Mouse (Mus musculus) inflammation-experienced regulatory T-cells, adult 6 months (primary cell): ENCODE results near the gene Rps11. TPM values are rescaled to one million over a fixed set of nuclear protein-coding genes. Genes with fewer than 3 reads are reported as not detected.
A peak's percentile ranks its signal among the peaks of the same experiment; 100 is the strongest.

Experiments used
- ATAC-seq: one replicate; pipeline ENCODE4 v1.8.0; 2017
- polyA plus RNA-seq, 3 experiments: library from polyadenylated mRNA; unstranded; fragments of 100-300 nt; shearing (Covaris generic); gene quantifications; one replicate each; pipeline ENCODE4 v1.2.1; 2017

Rps11 gene
- polyA plus RNA-seq, 3 experiments from 2014 or later, result 3,557 to 4,924 (median 4,468) TPM

DNA sequence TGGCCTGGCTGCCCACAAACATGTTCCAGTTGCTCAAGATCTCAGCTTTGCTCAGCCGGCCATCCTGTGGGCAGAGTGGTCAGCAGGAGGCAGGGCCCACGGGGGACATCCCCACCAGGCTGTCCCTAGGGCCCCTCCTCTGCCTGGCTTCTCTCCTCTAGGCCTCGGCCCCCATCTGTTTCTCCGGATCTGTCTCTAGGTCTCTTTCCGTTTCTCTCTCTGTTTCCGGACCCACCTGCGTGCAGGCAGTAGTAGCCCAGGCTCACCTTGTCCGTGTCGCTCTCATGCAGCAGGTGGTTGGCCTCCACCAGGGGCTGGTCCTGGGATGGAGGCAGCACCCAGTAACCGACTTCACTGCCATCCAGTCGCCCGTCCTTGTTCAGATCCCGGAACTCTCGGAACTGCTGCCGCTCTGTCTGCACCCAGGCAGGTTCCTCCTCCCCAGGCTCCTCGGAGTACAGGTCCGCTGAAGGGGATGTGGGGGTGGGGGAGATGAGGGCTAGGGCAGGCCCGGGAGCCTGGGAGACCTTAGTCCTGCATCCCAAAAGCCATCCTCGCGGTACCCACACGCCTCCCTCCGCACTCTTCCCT, 40.8 kb downstream of the Rps11 start:
- peak; percentile 36 for ATAC-seq

DNA sequence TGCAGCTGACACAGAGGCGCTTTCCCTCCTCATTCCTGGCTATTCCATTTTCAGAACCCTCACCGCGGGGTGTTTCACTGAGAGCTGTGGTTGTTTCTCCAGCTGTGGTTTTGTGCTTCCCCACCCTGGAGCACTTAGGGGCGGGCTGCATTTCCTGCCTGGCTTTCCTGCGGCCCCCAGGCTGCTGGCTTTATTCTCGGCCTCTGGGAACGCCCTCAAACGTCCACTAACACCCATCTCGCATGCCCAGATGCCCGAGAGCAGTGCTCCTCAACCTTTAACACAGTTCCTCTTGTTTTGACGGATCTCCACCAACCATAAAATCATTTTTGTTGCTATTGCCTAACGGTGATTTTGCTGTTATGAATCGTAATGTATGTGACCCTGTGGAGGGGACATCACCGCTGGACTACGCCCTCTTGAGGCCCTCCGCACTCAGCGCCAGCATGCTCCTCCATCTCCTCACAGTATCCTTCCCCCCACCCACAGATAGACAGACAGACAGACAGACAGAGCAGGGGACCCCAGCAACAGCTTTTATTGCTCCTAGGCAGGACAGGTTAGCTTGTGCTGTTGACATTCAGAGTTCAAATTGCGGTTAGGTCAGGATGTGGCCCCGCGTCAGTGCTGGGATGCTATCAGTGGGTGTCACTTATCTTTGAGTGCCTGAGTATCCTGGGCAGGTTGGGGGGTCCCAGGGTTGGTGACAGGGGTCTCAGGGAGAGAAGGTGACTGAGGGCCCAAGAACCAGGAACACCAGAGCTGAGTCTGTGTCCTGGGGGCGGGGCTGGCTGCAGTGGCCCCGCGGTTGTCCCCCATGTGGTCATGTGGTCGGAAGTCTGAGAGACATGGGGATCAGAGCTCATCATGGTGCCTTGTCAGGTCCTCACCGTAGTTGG, 41.6 kb downstream of the Rps11 start:
- ATAC-seq, result peak; percentile 76

DNA sequence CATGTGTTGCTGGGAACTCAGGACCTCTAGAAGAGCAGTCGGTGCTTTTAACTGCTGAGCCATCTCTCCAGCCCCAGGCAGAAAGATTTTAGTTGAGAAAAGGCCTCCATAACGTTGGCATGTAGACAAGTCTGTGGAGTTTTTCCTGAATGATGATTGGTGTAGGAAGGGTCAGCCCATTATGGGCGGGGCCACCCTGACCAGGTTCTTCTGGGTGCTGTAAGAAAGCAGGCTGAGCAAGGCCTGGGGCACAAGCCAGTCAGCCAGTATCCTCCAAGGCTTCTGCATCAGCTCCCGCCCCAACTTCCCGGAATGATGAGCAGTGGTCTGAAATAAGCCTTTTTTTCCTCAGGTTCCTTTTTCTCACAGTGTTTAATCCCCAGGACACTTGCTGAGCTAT, 43.2 kb downstream of the Rps11 start:
- ATAC-seq, result no peak

DNA sequence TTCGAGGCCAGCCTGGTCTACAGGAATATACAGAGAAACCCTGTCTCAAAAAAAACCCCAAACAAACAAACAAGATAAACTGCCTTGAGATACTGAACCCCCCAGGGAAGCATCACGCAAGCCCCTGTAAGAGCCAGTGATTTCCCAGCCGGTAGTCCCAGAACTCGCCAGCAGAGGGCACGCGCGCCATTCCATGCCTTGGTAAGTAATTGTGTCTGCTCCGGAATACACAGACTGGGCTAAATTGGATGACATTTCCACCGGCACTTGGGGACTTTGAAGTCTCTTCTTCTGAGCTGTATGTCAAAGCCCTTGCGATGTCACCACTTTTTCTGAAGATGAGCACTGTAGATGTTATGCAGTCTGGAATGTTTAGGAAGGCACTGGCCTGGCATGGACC, 44.4 kb downstream of the Rps11 start:
- ATAC-seq, result peak; percentile 48

DNA sequence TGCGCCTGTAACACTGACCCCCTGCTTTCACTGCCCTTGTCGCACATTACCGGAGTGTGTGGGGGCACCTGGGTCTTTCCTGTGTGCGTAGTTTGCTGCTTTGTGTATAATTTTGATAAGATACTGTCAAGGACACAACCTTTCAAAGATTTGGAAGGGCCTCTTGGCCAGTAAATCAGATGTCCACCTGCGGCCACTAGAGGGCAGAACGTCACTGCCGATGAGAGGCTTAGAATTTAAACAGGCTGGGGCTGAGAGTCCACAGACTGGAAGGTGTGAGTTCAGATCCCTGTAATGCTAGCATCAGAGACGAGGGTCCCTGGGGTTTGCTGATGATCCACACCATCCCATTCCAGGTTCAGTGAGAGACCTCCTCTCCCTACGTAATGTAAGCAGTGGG, 45.7 kb downstream of the Rps11 start:
- ATAC-seq, result no peak

DNA sequence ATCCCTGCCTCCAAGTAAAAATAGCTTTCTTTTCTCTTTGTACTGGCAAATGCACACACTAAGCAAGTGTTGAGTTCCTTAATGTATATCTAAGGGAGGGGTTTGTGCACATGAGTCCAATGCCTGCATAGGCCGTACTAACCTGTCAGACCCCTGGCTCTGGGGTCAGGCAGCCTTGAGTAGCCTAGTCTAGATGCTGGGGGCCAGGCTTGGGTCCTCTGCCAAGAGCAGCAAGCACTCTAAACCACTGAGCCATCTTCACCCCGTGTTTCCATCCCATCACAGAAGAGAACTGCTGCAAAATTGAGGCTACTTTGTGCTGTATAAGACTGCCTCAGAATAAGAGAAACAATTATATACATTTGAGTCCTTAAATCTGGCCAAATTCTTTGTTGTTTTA, 46.4 kb downstream of the Rps11 start:
- ATAC-seq, result no peak

DNA sequence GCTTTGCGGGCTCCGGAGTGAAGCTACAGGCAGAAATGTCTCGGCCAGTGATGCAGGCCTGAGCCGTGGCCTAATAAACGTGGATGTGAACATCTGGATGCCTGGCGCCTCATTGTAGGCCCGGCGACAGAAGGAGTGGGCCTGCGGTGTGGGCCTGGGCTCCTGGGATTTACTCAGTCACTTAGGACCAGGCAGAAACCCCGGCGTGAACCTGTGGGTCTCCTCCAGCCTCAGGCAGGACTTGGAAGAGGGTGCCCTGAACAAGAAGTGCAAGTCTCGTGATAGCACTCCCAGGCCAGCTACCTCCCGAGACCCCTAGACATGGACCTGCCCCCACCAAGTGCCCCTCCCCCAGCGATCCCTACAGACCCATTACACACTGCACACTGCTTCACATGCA, 46.9 kb downstream of the Rps11 start:
- ATAC-seq, result no peak

DNA sequence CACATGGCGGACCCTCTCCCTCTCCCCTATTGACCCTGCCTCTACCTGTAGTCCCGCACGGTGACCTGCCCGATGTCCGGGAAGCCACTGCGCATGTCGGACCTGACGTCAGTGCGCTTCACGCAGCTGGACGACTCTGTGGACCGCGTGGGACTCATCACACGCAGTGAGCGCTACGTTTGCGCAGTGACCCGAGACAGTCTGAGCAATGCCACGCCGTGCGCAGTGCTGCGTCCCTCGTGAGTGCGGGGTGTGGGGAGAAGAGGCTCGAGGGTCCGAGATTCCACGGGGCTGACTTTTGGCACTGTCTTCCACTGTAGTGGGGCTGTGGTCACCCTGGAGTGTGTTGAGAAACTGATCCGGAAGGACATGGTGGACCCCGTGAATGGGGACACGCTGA, 47.7 kb downstream of the Rps11 start:
- no peak for ATAC-seq

DNA sequence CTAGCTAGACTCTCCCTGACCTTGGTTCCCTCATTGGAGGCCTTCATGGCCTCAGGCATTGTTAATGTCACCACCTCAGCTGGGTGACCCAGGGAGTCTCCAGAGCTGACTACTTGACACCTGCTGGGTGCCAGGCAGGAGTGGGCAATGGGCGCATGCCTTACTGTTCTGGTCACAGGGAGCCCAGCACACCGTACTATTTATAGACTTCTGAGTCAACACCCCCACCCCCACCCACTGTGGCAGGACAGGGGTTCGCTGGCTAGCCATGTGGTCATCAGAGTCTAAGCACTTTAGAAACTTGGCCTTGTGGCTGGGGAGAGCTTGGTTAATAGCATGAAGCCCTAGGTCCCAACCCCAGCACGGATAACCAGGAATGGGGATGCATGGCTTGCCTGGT, 48.8 kb downstream of the Rps11 start:
- ATAC-seq, result no peak

DNA sequence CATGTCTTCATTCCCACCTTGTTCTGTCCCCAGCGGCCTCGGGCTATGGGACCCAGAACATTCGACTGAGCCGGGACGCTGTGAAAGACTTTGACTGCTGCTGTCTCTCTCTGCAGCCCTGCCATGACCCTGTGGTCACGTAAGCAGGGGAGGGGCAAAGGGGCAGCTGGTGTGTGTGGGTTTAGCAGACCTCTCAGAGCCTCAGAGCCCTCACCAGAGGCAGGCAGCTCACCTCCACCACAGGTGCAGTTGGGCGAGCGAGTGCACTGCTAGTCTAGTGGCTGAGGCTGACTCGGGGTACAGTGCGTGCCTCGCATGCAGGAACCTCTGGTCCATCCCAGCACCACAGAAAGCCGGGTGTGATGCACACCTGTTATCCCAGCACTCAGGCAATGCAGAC, 50.3 kb downstream of the Rps11 start:
- ATAC-seq, result no peak

DNA sequence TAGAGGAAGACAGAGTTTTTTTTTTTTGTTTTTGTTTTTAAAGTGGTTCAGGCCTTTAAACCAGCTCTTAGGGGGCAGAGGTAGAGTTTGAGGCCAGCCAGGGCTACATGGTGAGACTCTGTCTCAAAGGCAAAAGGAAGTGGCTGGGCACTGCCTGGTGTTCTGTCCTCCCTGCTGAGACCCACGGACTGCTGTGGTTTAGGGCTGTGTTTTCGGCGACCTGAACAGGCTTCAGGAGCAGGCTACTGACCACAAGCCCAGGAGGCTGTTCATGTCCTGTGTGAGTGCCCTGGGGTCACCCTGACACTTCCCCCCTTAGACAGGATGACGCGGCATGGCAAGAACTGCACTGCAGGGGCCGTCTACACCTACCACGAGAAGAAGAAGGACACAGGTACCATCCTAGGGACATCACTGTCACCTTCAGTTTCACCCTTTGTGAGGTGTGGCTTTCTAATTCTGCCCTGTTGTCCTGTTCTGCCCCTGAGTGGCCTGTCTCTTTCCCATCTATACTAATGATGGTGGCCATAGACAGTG, 51.0 kb downstream of the Rps11 start:
- no peak for ATAC-seq

Other genes starting within 250 kb of the Rps11 start
- gene Med25, start 231.7 kb downstream of the Rps11 start, polyA plus RNA-seq, result 10 to 100 TPM in 2 of 3 experiments, 1 to 10 TPM in 1; 7.1 to 14.1 (median 11.1) TPM
- gene Fuz, start 228.4 kb downstream of the Rps11 start, polyA plus RNA-seq, result 10 to 100 TPM in 2 of 3 experiments, 1 to 10 TPM in 1; 8.0 to 15.3 (median 11.0) TPM
- gene Ap2a1, start 194.9 kb downstream of the Rps11 start, polyA plus RNA-seq, result 10 to 100 TPM in 1 of 3 experiments, 1 to 10 TPM in 2; 6.1 to 12.1 (median 7.1) TPM
- gene Tsks, start 181.2 kb downstream of the Rps11 start, polyA plus RNA-seq, result not detected
- 1 to 10 TPM in 2 of 3 experiments, under 1 TPM in 1; 0.23 to 1.9 (median 1.5) TPM for gene Cpt1c, start 149.6 kb downstream of the Rps11 start, polyA plus RNA-seq
- 10 to 100 TPM; 37.3 to 84.6 (median 70.6) TPM for gene Prmt1, start 137.9 kb downstream of the Rps11 start, polyA plus RNA-seq
- gene Irf3, start 126.8 kb downstream of the Rps11 start, polyA plus RNA-seq, result 100 to 1,000 TPM in 2 of 3 experiments, 10 to 100 TPM in 1; 83.6 to 119 (median 115) TPM
- gene Bcl2l12, start 125.7 kb downstream of the Rps11 start, polyA plus RNA-seq, result 10 to 100 TPM; 21.0 to 29.3 (median 26.6) TPM
- gene Scaf1, start 108.1 kb downstream of the Rps11 start, polyA plus RNA-seq, result 1 to 10 TPM; 7.4 to 8.9 (median 8.7) TPM
- 1 to 10 TPM; 3.2 to 6.5 (median 5.1) TPM for gene Rras, start 106.5 kb downstream of the Rps11 start, polyA plus RNA-seq
- gene Prr12, start 71.6 kb downstream of the Rps11 start, polyA plus RNA-seq, result 10 to 100 TPM in 1 of 3 experiments, 1 to 10 TPM in 2; 5.0 to 12.9 (median 9.8) TPM
- gene Nosip, start 62.0 kb downstream of the Rps11 start, polyA plus RNA-seq, result 100 to 1,000 TPM; 129 to 164 (median 158) TPM
- gene Prrg2, start 61.8 kb downstream of the Rps11 start, polyA plus RNA-seq, result 1 to 10 TPM; 2.0 to 2.3 (median 2.1) TPM
- gene Rcn3, start 32.2 kb downstream of the Rps11 start, polyA plus RNA-seq, result 1 to 10 TPM; 1.7 to 6.5 (median 5.7) TPM
- gene Fcgrt, start 20.6 kb downstream of the Rps11 start, polyA plus RNA-seq, result 1 to 10 TPM in 2 of 3 experiments, under 1 TPM in 1; 0.81 to 3.0 (median 1.8) TPM
- gene Rpl13a, start 4.3 kb upstream of the Rps11 start, polyA plus RNA-seq, result 1,000 to 10,000 TPM; 6,216 to 8,178 (median 7,568) TPM
- 1 to 10 TPM; 1.4 to 2.4 (median 1.6) TPM for gene Gm45713, start 11.8 kb upstream of the Rps11 start, polyA plus RNA-seq
- gene Flt3l, start 12.0 kb upstream of the Rps11 start, polyA plus RNA-seq, result 100 to 1,000 TPM in 1 of 3 experiments, 10 to 100 TPM in 2; 70.2 to 108 (median 97.6) TPM
- gene Pih1d1, start 29.9 kb upstream of the Rps11 start, polyA plus RNA-seq, result 10 to 100 TPM; 42.9 to 50.6 (median 50.5) TPM
- gene Aldh16a1, start 30.1 kb upstream of the Rps11 start, polyA plus RNA-seq, result 10 to 100 TPM; 15.2 to 32.1 (median 26.6) TPM
- under 1 TPM in 1 of 3 experiments, not detected in 2; 0.16 TPM for gene Slc17a7, start 39.5 kb upstream of the Rps11 start, polyA plus RNA-seq
- gene Gfy, start 55.1 kb upstream of the Rps11 start, polyA plus RNA-seq, result not detected
- gene Pth2, start 56.6 kb upstream of the Rps11 start, polyA plus RNA-seq, result not detected
- gene Ccdc155, start 80.5 kb upstream of the Rps11 start, polyA plus RNA-seq, result under 1 TPM in 1 of 3 experiments, not detected in 2; 0.24 TPM
- 10 to 100 TPM; 17.5 to 50.4 (median 28.3) TPM for gene Dkkl1, start 87.7 kb upstream of the Rps11 start, polyA plus RNA-seq
- 1 to 10 TPM; 2.0 to 4.2 (median 3.2) TPM for gene Tead2, start 91.3 kb upstream of the Rps11 start, polyA plus RNA-seq
- 100 to 1,000 TPM; 390 to 554 (median 476) TPM for gene Cd37, start 114.7 kb upstream of the Rps11 start, polyA plus RNA-seq
- not detected for gene Slc6a16, start 116.6 kb upstream of the Rps11 start, polyA plus RNA-seq
- gene Slc6a21, start 153.1 kb upstream of the Rps11 start, polyA plus RNA-seq, result under 1 TPM in 1 of 3 experiments, not detected in 2; 0.50 TPM
- gene Trpm4, start 209.3 kb upstream of the Rps11 start, polyA plus RNA-seq, result 10 to 100 TPM; 17.2 to 21.7 (median 19.3) TPM
- gene Hrc, start 210.9 kb upstream of the Rps11 start, polyA plus RNA-seq, result not detected
- under 1 TPM in 2 of 3 experiments, not detected in 1; 0.19 to 0.60 TPM for gene Ppfia3, start 242.6 kb upstream of the Rps11 start, polyA plus RNA-seq
- gene Lin7b, start 246.1 kb upstream of the Rps11 start, polyA plus RNA-seq, result not detected